Mouse (Mus musculus) MEL (cell line): ENCODE results near the gene Mcu. TPM values are rescaled to one million over a fixed set of nuclear protein-coding genes. Genes with fewer than 3 reads are reported as not detected.

ENCODE experiments used
- DNase-seq: peaks from one replicate; pipeline ENCODE4 v3.0.0; 2011; ENCODE audit warnings: low read depth, low spot score
- H3K27ac ChIP-seq: 2 replicates; pipeline ENCODE4 v1.5.1; 2012; ENCODE audit warnings: low read depth, mild to moderate bottlenecking, control low read depth, low read length, moderate library complexity; ENCODE audit not compliant: control insufficient read depth
- H3K27me3 ChIP-seq, 2 experiments: fragments of 150-350 bp in 1 of 2; sonication (generic) in 1 of 2; 2 replicates each; pipeline ENCODE4 v1.6.1; 2012; ENCODE audit warnings: low read length in 2 of 2, mild to moderate bottlenecking in 2 of 2, improper control_type of control experiment in 1 of 2, moderate library complexity in 1 of 2; ENCODE audit not compliant: insufficient read depth in 2 of 2, control insufficient read depth in 1 of 2
- H3K36me3 ChIP-seq, 2 experiments: 2 replicates each; pipeline ENCODE4 v1.6.1; 2012 to 2014; ENCODE audit warnings: low read length in 2 of 2, improper control_type of control experiment in 1 of 2, inconsistent platforms in 1 of 2, mild to moderate bottlenecking in 1 of 2; ENCODE audit not compliant: insufficient read depth in 2 of 2, control insufficient read depth in 1 of 2
- H3K4me1 ChIP-seq, 2 experiments: fragments of 150-350 bp in 1 of 2; sonication (generic) in 1 of 2; 2 replicates each; pipeline ENCODE4 v1.6.1; 2012; ENCODE audit warnings: low read length in 2 of 2, improper control_type of control experiment in 1 of 2, mild to moderate bottlenecking in 1 of 2; ENCODE audit not compliant: insufficient read depth in 2 of 2, control insufficient read depth in 1 of 2
- H3K4me3 ChIP-seq, 2 experiments: fragments of 150-350 bp in 1 of 2; sonication (generic) in 1 of 2; 2 replicates each; pipeline ENCODE4 v1.5.1; 2012; ENCODE audit warnings: low read depth in 2 of 2, low read length in 2 of 2, mild to moderate bottlenecking in 2 of 2, moderate library complexity in 2 of 2, control low read depth in 1 of 2, improper control_type of control experiment in 1 of 2; ENCODE audit not compliant: control insufficient read depth in 1 of 2, insufficient read depth in 1 of 2
- H3K79me2 ChIP-seq: 2 replicates; pipeline ENCODE4 v1.6.1; 2012; ENCODE audit warnings: mild to moderate bottlenecking, low read length, moderate library complexity; ENCODE audit not compliant: control insufficient read depth, poor library complexity, insufficient read depth
- H3K9ac ChIP-seq: 2 replicates; pipeline ENCODE4 v1.6.1; 2012; ENCODE audit warnings: low read depth, mild to moderate bottlenecking, control low read depth, low read length, moderate library complexity; ENCODE audit not compliant: control insufficient read depth, poor library complexity, severe bottlenecking
- H3K9me3 ChIP-seq: fragments of 150-350 bp; sonication (generic); replicated peaks from 2 replicates; pipeline ENCODE4 v1.6.1; 2012; ENCODE audit warnings: mild to moderate bottlenecking, low read length, improper control_type of control experiment, moderate library complexity; ENCODE audit not compliant: insufficient read depth
- BHLHE40 ChIP-seq: IDR thresholded peaks from 2 replicates; pipeline ENCODE4 v1.6.1; 2012; ENCODE audit warnings: low read depth, mild to moderate bottlenecking, inconsistent platforms, low read length, improper control_type of control experiment, borderline replicate concordance
- CHD2 ChIP-seq: IDR thresholded peaks from 2 replicates; pipeline ENCODE4 v1.6.1; 2011; ENCODE audit warnings: low read length, improper control_type of control experiment
- CTCF ChIP-seq, 3 experiments: IDR thresholded peaks in 2 of 3; conservative IDR thresholded peaks in 1 of 3; 2 replicates each; pipeline ENCODE4 v1.5.1; 2011 to 2012; ENCODE audit warnings: low read length in 3 of 3, low read depth in 2 of 3, mild to moderate bottlenecking in 2 of 3, improper control_type of control experiment in 1 of 3, inconsistent platforms in 1 of 3, mixed read lengths in 1 of 3, moderate library complexity in 1 of 3; ENCODE audit not compliant: control insufficient read depth in 1 of 3, insufficient read depth in 1 of 3, poor library complexity in 1 of 3, severe bottlenecking in 1 of 3
- E2F4 ChIP-seq: IDR thresholded peaks from 2 replicates; pipeline ENCODE4 v1.6.1; 2011; ENCODE audit warnings: low read depth, low read length, improper control_type of control experiment, borderline replicate concordance
- GABPA ChIP-seq: IDR thresholded peaks from 2 replicates; pipeline ENCODE4 v1.6.1; 2012; ENCODE audit warnings: low read depth, mild to moderate bottlenecking, inconsistent platforms, low read length, improper control_type of control experiment, moderate library complexity
- GATA1 ChIP-seq: IDR thresholded peaks from 2 replicates; pipeline ENCODE4 v1.6.1; 2011; ENCODE audit warnings: low read depth, low read length, improper control_type of control experiment
- HCFC1 ChIP-seq: IDR thresholded peaks from 2 replicates; pipeline ENCODE4 v1.6.1; 2012; ENCODE audit warnings: low read depth, mild to moderate bottlenecking, inconsistent platforms, low read length, improper control_type of control experiment, moderate library complexity
- JUND ChIP-seq: IDR thresholded peaks from 2 replicates; pipeline ENCODE4 v1.6.1; 2011; ENCODE audit warnings: low read depth, mild to moderate bottlenecking, improper control_type of control experiment, low read length
- KAT2A ChIP-seq: conservative IDR thresholded peaks from 2 replicates; pipeline ENCODE4 v1.6.1; 2012; ENCODE audit warnings: low read depth, low read length, improper control_type of control experiment, inconsistent platforms
- MAFK ChIP-seq: IDR thresholded peaks from 2 replicates; pipeline ENCODE4 v1.6.1; 2011; ENCODE audit warnings: low read depth, mild to moderate bottlenecking, low read length, improper control_type of control experiment, borderline replicate concordance
- MXI1 ChIP-seq: IDR thresholded peaks from 2 replicates; pipeline ENCODE4 v1.6.1; 2011; ENCODE audit warnings: mild to moderate bottlenecking, low read depth, low read length, improper control_type of control experiment
- MYB ChIP-seq: IDR thresholded peaks from 2 replicates; pipeline ENCODE4 v1.6.1; 2011; ENCODE audit warnings: mild to moderate bottlenecking, low read depth, low read length, improper control_type of control experiment
- MYC ChIP-seq: IDR thresholded peaks from 2 replicates; pipeline ENCODE4 v1.6.1; 2011; ENCODE audit warnings: low read depth, mild to moderate bottlenecking, low read length, improper control_type of control experiment, moderate library complexity
- NRF1 ChIP-seq: IDR thresholded peaks from 2 replicates; pipeline ENCODE4 v1.6.1; 2014; ENCODE audit warnings: low read depth, mild to moderate bottlenecking, inconsistent platforms, low read length, improper control_type of control experiment, moderate library complexity; ENCODE audit not compliant: poor library complexity, insufficient read depth, severe bottlenecking
- POLR2A ChIP-seq, 2 experiments: IDR thresholded peaks; 2 replicates each; pipeline ENCODE4 v1.6.1; 2011 to 2012; ENCODE audit warnings: low read length in 2 of 2, mild to moderate bottlenecking in 2 of 2, control low read depth in 1 of 2, improper control_type of control experiment in 1 of 2, low read depth in 1 of 2, moderate library complexity in 1 of 2; ENCODE audit not compliant: control insufficient read depth in 1 of 2, insufficient read depth in 1 of 2, poor library complexity in 1 of 2
- RAD21 ChIP-seq: IDR thresholded peaks from 2 replicates; pipeline ENCODE4 v1.6.1; 2011; ENCODE audit warnings: mild to moderate bottlenecking, low read depth, low read length, improper control_type of control experiment
- SIN3A ChIP-seq: IDR thresholded peaks from 2 replicates; pipeline ENCODE4 v1.6.1; 2012; ENCODE audit warnings: low read length, improper control_type of control experiment, inconsistent platforms
- TAL1 ChIP-seq: IDR thresholded peaks from 2 replicates; pipeline ENCODE4 v1.6.1; 2012; ENCODE audit warnings: mild to moderate bottlenecking, inconsistent platforms, low read length, moderate library complexity, mixed read lengths
- UBTF ChIP-seq: IDR thresholded peaks from 2 replicates; pipeline ENCODE4 v1.6.1; 2012; ENCODE audit warnings: low read depth, mild to moderate bottlenecking, inconsistent platforms, low read length, improper control_type of control experiment, moderate library complexity, borderline replicate concordance; ENCODE audit not compliant: insufficient read depth
- USF1 ChIP-seq: IDR thresholded peaks from 2 replicates; pipeline ENCODE4 v1.6.1; 2014; ENCODE audit warnings: low read depth, mild to moderate bottlenecking, inconsistent platforms, low read length, improper control_type of control experiment, moderate library complexity
- USF2 ChIP-seq, 2 experiments: IDR thresholded peaks; 2 replicates each; pipeline ENCODE4 v1.6.1; 2011 to 2012; ENCODE audit warnings: improper control_type of control experiment in 2 of 2, low read length in 2 of 2, borderline replicate concordance in 1 of 2, inconsistent platforms in 1 of 2, low read depth in 1 of 2, mild to moderate bottlenecking in 1 of 2; ENCODE audit not compliant: insufficient read depth in 1 of 2
- ZMIZ1 ChIP-seq: IDR thresholded peaks from 2 replicates; pipeline ENCODE4 v1.6.1; 2012; ENCODE audit warnings: low read depth, mild to moderate bottlenecking, inconsistent platforms, low read length, improper control_type of control experiment, moderate library complexity
- ZNF384 ChIP-seq: IDR thresholded peaks from 2 replicates; pipeline ENCODE4 v1.6.1; 2012; ENCODE audit warnings: low read depth, mild to moderate bottlenecking, inconsistent platforms, low read length, improper control_type of control experiment
- polyA plus RNA-seq, 2 experiments: library from polyadenylated mRNA; stranded (reverse) in 1 of 2; unstranded in 1 of 2; fragments of >175 nt in 1 of 2; fragments of >200 nt in 1 of 2; gene quantifications; 2 replicates each; pipeline versions ENCODE4 v1.2.1 to v1.2.4; 2012; ENCODE audit warnings: low replicate concordance in 2 of 2, low read depth in 1 of 2; ENCODE audit not compliant: insufficient read length in 2 of 2, insufficient read depth in 1 of 2, missing spikeins in 1 of 2
- total RNA-seq: library from RNA; depleted of rRNA; stranded (reverse); fragments of 300-350 nt; gene quantifications from 2 replicates; pipeline ENCODE4 v1.2.3, GENCODE M21; 2012

The Mcu gene
- total and polyA plus RNA-seq, 3 experiments: 7.7 to 9.4 TPM; not detected in 1

- no peak overlapping the region for H3K9ac ChIP-seq
- no peaks in the 10 kb centered on the region for H3K9me3 ChIP-seq
- H3K79me2 ChIP-seq: peaks cover 11% of the 10 kb centered on the region
- peaks cover 0 to 18% of the 10 kb centered on the region in 2 experiments; a peak in 3 of 4 replicates for H3K4me1 ChIP-seq
- H3K27ac ChIP-seq: no peak overlapping the region
- 0 out of 4 replicates have a peak, but pooled peaks cover 0 to 1% of the 10 kb centered on the region in 2 experiments for H3K27me3 ChIP-seq
- H3K36me3 ChIP-seq: peaks cover 0 to 6% of the 10 kb centered on the region in 2 experiments; a peak in 2 of 4 replicates
- TF ChIP-seq POLR2A (IDR thresholded peaks at IDR 0.05; ENCODE audit: control insufficient read depth in 1 of 2, insufficient read depth in 1 of 2, low read depth in 1 of 2, low read length in 2 of 2, poor library complexity in 1 of 2): no peak
- no peak for DNase-seq
- H3K4me3 ChIP-seq: no peak overlapping the region
Observed at GRCm38 (mm10) chr10:59617776-59618175, 1.3 kb upstream of the Mcu start.

DNA sequence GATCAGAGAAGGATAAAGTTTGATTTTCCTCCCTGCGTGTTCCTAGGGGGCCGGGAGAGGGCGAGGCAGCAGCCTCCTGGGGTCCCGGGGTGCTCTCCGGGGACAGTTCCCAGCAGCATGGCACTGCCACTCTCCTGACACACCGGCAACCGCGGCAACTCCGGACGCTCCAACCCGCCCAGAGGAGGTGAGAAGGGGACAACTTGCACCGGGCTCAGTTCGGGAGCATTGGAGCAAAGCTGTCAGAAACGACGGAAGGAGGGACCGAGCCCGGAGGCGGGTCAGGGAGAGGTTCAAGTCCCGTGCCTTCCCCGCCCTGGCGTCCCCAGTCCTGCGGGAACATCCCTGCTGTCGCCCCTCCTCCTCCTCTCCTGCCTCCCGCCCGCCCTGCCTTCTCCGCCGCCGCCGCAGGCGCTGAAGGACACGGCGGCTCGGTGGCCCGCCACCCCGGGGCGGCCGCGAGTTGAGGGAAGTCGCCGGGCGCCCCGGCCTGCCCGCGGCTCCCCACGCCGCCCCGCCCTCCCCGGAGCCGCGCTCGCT is 441 bp downstream of the Mcu start, which contains the start of gene Gm10322:
TSS of gene Gm10322 (plus strand) at position 83 of the 540 bp plus-strand sequence.
- peaks cover 0 to 14% of the 10 kb centered on the region in 2 experiments; a peak in 3 of 4 replicates for H3K4me1 ChIP-seq
- H3K27me3 ChIP-seq: no peaks in the 10 kb centered on the region
- TF ChIP-seq ZNF384 (no peak), SIN3A (peak; percentile 68; the same call in 1 of the 2 replicates), HCFC1 (no peak), CTCF (IDR thresholded peaks at IDR 0.05 in 2 of 3, conservative IDR thresholded peaks at IDR 0.05 in 1 of 3; ENCODE audit: control insufficient read depth in 1 of 3, insufficient read depth in 1 of 3, low read depth in 2 of 3, low read length in 3 of 3, poor library complexity in 1 of 3, severe bottlenecking in 1 of 3) (peak in 1 of 3 experiments; percentile 8; a peak in 1 of 6 replicates), KAT2A (no peak), MXI1 (peak; percentile 43; the same call in 1 of the 2 replicates), BHLHE40 (peak; percentile 35; the same call in 1 of the 2 replicates)
- H3K79me2 ChIP-seq: peaks cover 13% of the 10 kb centered on the region
- DNase-seq: peak; percentile 71
- peaks cover 0 to 6% of the 10 kb centered on the region in 2 experiments; a peak in 2 of 4 replicates for H3K36me3 ChIP-seq
- peak within 1 kb of the TSS; percentile 81 for H3K9ac ChIP-seq
- no peaks in the 10 kb centered on the region for H3K9me3 ChIP-seq
- no peak within 1 kb of the TSS for H3K27ac ChIP-seq
- H3K4me3 ChIP-seq: peak within 1 kb of the TSS; percentile 57 to 87

GRCm38 (mm10) chr10:59615411-59615810 is 1.1 kb downstream of the Mcu start:
- DNase-seq: no peak
- Histone ChIP-seq H3K9ac (peak overlapping the region; percentile 81), H3K9me3 (no peaks in the 10 kb centered on the region), H3K27me3 (no peaks in the 10 kb centered on the region), H3K4me1 (peaks cover 0 to 14% of the 10 kb centered on the region in 2 experiments; a peak in 3 of 4 replicates), H3K4me3 (peak overlapping the region; percentile 57 to 87)
- no peak for TF ChIP-seq USF2 (IDR thresholded peaks at IDR 0.05; ENCODE audit: borderline replicate concordance in 1 of 2, insufficient read depth in 1 of 2, low read depth in 1 of 2, low read length in 2 of 2)
- TF ChIP-seq MYC: no peak
- no peak for TF ChIP-seq MXI1
- no peak for TF ChIP-seq CHD2
- no peak for TF ChIP-seq ZMIZ1
- no peak for TF ChIP-seq NRF1
- no peak for TF ChIP-seq USF1
- no peak for TF ChIP-seq GABPA
- TF ChIP-seq JUND: no peak
- TF ChIP-seq MAFK: no peak
- no peak for TF ChIP-seq TAL1
- no peak for TF ChIP-seq E2F4
- no peak for TF ChIP-seq GATA1
- TF ChIP-seq HCFC1: no peak
- TF ChIP-seq MYB: no peak
- no peak for TF ChIP-seq CTCF (IDR thresholded peaks at IDR 0.05 in 2 of 3, conservative IDR thresholded peaks at IDR 0.05 in 1 of 3; ENCODE audit: control insufficient read depth in 1 of 3, insufficient read depth in 1 of 3, low read depth in 2 of 3, low read length in 3 of 3, poor library complexity in 1 of 3, severe bottlenecking in 1 of 3)
- no peak for TF ChIP-seq SIN3A
- no peak for TF ChIP-seq RAD21
- no peak for TF ChIP-seq UBTF
- TF ChIP-seq, all 39 proteins: peak for 0
- Histone ChIP-seq H3K79me2 (peaks cover 13% of the 10 kb centered on the region), H3K27ac (no peak overlapping the region), H3K36me3 (peaks cover 0 to 6% of the 10 kb centered on the region in 2 experiments; a peak in 2 of 4 replicates)
